Mouse (Mus musculus) hematopoietic stem cell, adult 5-6 weeks (primary cell): ENCODE results near the gene Cabp7. TPM values are rescaled to one million over a fixed set of nuclear protein-coding genes. Genes with fewer than 3 reads are reported as not detected.

ENCODE experiments used
- ATAC-seq, 2 experiments: fragments of 125-278 bp in 1 of 2; replicated peaks in 1 of 2; 2 replicates each; pipeline ENCODE4 v1.8.0; 2016 to 2017; ENCODE audit warnings: inconsistent platforms in 2 of 2, mild to moderate bottlenecking in 2 of 2, moderate number of reproducible peaks in 2 of 2, low read depth in 1 of 2, moderate TSS enrichment in 1 of 2; ENCODE audit not compliant: low FRiP score in 2 of 2, poor library complexity in 2 of 2, severe bottlenecking in 2 of 2, insufficient read depth in 1 of 2, low TSS enrichment in 1 of 2
- total RNA-seq: library from RNA; stranded (forward); fragments of 172-1452, 232-1000 nt; gene quantifications from 2 replicates; pipeline ENCODE4 v1.2.3, GENCODE M21; 2017

Gene Cabp7
- not detected in 2 replicates for total RNA-seq

- no peak for ATAC-seq
Measured at GRCm38 (mm10) chr11:4746733-4747132, at the start of gene Cabp7. Cabp7 (minus strand) TSS chr11:4746778.

GRCm38 (mm10) chr11:4793006-4793405, 46.4 kb upstream of the Cabp7 start:
- ATAC-seq: no peak

- no peak for ATAC-seq
Measured at GRCm38 (mm10) chr11:4791549-4791948, 45.0 kb upstream of the Cabp7 start.

GRCm38 (mm10) chr11:4789691-4790090, 43.1 kb upstream of the Cabp7 start:
- no peak for ATAC-seq

DNA sequence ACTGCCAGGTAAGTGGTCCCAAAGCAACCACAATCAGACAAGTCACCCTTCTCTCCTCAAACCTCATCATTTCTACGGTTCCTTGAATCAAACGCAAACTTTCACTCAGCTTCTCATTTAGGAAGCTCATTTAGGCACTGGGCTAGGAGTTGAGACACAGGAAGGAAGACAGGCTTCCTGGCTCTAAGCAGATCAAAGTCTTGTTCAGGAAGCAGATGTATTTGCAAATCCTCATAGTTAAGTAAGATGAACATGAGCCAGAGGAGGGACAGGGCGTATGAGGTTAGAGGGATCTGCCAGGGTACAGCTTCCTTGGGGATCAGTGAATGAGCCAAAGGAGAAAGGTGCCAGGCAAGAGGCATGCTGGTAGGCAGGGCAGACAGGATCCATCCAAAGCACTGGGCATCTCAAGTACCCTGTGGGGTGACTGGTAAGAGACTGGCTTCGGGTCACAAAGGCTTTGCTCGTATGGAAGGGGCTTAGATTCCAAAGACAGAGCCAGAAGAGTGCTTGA, 38.1 kb upstream of the Cabp7 start:
- peak; percentile 39 to 78; a peak in 2 of 4 replicates for ATAC-seq

DNA sequence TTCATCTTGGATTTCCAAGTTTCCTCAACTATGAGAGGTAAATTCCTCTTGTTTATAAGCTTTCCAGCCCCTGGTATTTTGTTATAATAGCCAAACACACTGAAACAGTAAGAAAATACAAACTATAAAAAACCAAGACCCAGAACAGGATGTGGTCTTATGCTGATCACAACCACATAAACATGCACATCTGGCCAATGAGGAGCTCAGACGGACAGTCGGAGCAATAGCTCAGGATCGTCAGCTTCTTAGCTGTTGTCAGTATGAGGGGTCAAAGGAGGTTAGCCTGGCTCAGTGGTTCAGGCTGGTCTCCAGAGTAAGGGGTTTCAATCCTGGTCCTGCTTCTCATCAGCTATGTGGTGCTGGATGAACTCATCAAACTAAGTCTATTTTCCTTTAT, 36.5 kb upstream of the Cabp7 start:
- no peak for ATAC-seq

DNA sequence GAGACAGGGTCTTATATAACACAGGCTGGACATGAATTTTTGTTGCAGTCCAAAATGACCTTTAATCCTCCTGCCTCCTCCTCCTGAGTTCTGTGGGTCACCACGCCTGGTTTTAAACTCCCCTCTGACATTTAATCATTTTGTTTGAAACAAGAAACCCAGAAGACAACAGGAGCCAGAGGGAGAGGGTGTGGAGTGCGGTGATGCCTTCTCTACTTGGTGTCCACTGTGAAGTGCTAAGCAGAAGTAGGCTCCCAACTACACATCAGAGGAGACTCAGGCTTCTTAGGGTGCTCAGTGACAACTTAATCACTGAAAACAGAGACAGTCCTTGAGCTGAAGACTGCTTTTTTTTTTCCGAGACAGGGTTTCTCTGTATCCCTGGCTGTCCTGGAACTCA, 34.3 kb upstream of the Cabp7 start:
- ATAC-seq: no peak

- no peak for ATAC-seq
Measured at GRCm38 (mm10) chr11:4772925-4773324, 26.3 kb upstream of the Cabp7 start.

DNA sequence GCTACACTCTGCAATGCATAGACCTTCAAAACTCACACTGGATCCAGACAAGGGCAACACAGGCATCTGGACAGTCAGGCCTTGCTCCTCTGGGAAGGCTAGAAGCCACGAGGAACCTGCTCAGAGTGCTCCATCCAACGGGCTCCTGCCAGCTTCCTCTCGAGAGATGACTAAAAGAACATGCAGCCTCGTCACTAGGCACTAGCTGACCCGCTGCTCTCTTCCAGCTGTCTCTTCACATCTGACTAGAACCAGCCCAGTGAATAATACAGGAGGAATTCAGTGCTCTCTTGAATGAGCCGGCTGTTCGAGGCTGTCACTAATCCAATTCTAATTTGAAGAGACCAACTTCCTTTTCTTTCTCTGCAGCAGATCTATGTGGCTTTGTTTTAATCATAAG, 25.2 kb upstream of the Cabp7 start:
- ATAC-seq: no peak

DNA sequence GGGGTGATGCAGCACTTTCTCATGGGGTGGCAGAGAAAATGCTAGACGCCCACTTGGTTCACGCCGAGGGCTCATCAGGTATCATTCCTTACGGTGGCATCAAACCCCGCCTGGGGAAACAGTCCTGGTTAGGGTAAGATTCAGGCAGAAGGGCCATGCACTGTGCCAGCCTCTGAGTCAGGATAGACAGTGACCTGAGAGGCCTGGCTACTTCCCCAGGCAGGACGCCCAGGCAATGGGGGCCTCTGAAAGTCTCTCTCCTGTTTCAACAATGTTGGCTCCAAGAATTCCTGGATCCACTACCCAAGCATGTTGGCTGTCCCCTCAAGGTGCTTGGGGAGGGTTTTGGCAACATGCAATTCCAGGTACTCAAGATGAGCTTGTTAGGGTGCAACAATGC, 23.3 kb upstream of the Cabp7 start:
- no peak for ATAC-seq

DNA sequence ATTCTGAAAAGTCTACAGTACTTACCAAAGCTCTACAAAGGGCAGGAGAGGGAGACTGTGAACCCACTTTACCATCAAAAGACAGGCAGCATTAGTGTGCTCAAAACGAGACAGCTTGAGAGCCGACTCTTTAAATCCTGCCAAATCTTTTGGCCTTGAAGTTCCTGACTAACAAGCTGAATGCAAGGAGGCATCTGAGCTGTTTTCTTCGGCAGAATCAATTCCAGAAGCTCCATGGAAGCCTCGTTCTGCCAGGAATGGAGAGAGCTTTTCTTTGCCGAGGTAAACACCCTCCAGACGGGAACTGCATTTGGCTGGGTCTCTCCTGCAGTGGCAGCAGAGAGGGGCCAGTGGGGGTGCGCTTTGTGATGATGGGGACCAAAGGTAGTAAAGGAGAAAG, 22.7 kb upstream of the Cabp7 start:
- ATAC-seq: no peak

- ATAC-seq: no peak
Measured at GRCm38 (mm10) chr11:4768399-4768798, 21.8 kb upstream of the Cabp7 start.

DNA sequence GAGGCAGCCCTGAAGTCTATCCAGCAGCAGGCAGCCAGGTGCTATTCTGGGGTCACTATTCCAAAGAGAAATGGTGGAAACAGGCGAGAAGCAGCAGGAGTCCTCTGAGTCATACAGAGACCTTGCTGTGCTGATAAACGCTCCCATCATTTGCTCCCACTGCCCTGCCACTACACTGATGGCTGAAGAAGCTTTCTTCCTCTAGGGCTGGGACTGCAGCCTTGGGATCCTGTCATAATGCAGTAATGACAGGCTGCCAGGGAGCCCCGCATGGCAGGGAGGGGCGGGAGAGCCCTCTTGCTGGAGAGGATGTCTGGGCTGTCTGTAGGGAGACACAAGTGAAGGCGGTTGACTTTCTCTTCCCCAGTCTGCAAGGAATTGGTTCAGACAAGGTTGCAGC, 17.9 kb upstream of the Cabp7 start:
- no peak for ATAC-seq

DNA sequence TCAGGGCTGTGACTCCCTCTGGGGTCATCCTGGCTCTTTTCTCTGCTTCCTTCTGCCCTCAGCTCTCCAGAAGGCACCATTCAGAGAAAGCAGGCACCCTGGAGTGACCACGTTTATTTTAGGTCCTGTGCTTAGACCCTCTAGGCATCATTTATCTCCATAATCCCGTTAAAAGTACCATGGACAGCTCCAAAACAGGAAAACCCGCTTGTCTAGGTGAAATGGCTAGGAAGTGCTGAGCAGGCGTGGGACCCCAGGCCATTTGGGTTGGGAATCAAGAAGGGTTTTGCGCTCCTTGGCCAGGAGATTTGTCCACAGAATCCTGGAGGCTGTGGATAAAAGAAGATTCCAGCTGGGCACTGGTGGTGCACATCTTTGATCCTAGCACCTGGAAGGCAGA, 17.1 kb upstream of the Cabp7 start:
- ATAC-seq: no peak

GRCm38 (mm10) chr11:4762511-4762910, 15.9 kb upstream of the Cabp7 start:
- no peak for ATAC-seq

DNA sequence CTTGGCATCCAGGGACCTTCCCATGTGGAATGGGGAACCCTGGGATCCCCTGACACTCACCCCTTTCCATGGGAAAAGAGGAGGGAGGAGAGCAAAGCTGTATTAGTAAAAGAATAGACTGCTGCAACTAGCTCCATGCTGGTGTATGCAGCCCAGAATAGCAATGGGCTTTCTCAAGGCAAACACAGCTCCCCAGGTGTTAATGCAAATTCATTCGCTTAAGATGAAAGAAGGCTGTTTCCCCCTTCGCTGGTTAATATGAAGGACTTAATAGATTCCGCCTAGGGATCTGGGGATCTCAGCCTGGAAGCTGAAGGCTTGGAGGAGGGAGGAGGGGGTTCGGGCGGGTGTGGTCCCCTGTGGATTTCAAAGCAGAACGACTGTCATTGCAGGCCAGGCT, 15.4 kb upstream of the Cabp7 start:
- no peak for ATAC-seq

GRCm38 (mm10) chr11:4760438-4760837, 13.9 kb upstream of the Cabp7 start:
- no peak for ATAC-seq

DNA sequence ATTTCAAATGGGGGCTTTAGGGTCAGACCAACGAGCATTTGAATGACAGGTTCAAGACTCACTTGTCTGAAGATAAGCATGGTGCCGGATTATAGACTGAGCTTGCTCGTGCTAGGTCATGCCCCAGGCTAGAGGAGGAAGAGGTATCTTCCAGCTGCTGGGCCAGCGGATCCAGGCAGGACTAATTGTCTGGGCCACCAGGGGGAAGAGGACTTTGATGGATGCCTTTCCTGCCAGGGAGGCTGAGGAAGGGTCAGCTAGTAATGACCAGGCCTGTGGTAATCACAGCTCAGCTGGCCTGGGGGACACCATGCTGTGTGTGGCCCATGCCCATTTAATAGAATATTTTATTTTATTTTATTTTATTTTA, 11.2 kb upstream of the Cabp7 start:
- no peak for ATAC-seq

- no peak for ATAC-seq
Measured at GRCm38 (mm10) chr11:4756984-4757788, 10.6 kb upstream of the Cabp7 start.
